Mouse (Mus musculus) brain, embryonic 14.5 days (tissue): ENCODE measurements around the gene Apol8.

Experiments used
- CTCF ChIP-seq: fragments of 200-500 bp; IDR thresholded peaks from 2 replicates; pipeline ENCODE4 v1.5.1; 2012; ENCODE audit warnings: inconsistent platforms, mild to moderate bottlenecking, moderate library complexity, borderline replicate concordance; ENCODE audit not compliant: insufficient read depth, insufficient read length; ENCODE audit errors: extremely low read depth
- POLR2A ChIP-seq: fragments of 200-500 bp; IDR thresholded peaks from 2 replicates; pipeline ENCODE4 v1.6.1; 2012; ENCODE audit warnings: mild to moderate bottlenecking, inconsistent platforms, borderline replicate concordance; ENCODE audit not compliant: poor library complexity, insufficient read depth, insufficient read length, severe bottlenecking; ENCODE audit errors: extremely low read depth

DNA sequence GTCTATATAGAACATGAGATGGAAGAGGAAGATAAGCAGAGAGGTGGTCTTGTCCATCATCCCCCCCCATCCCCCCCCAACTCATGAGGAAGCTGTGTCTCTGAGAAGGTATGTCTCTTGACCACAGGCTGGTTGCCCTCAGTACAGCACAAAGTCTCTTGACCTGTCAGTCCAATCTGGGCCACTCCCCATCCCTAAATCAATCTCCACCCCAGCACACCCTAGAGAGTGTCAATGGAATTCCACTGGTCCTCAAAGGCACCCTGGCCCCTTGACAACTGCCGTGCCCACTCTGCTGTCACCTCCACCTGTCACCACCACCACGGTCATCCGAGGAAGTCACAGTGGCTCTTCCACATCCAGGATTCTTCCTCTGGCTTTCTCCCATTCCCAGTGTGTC lies 8.4 kb downstream of the Apol8 start:
- TF ChIP-seq CTCF (no peak), POLR2A (no peak)
